Mouse (Mus musculus) myocyte (in vitro differentiated cells): ENCODE results near the gene Hba-a1.

ENCODE experiments used
- CEBPB ChIP-seq: IDR thresholded peaks from 2 replicates; pipeline ENCODE4 v1.6.1; 2011; ENCODE audit warnings: mild to moderate bottlenecking, moderate library complexity; ENCODE audit not compliant: poor library complexity, insufficient read depth, severe bottlenecking
- MAX ChIP-seq: IDR thresholded peaks from one replicate; pipeline ENCODE4 v1.6.1; 2011; ENCODE audit warnings: low read depth, mild to moderate bottlenecking, control low read depth
- MYOD1 ChIP-seq, 3 experiments: IDR thresholded peaks; one replicate each; pipeline ENCODE4 v1.6.1; 2011; ENCODE audit warnings: control low read depth in 2 of 3, low read depth in 2 of 3, mild to moderate bottlenecking in 2 of 3, moderate library complexity in 1 of 3; ENCODE audit not compliant: insufficient read length in 2 of 3, control insufficient read depth in 1 of 3
- POLR2A ChIP-seq: IDR thresholded peaks from one replicate; pipeline ENCODE4 v1.6.1; 2011; ENCODE audit warnings: low read depth, mild to moderate bottlenecking, control low read depth, moderate library complexity; ENCODE audit not compliant: insufficient read length
- POLR2AphosphoS2 ChIP-seq: IDR thresholded peaks from one replicate; pipeline ENCODE4 v1.6.1; 2011; ENCODE audit warnings: low read depth, control low read depth; ENCODE audit not compliant: insufficient read length
- TCF12 ChIP-seq: IDR thresholded peaks from one replicate; pipeline ENCODE4 v1.6.1; 2011; ENCODE audit warnings: mild to moderate bottlenecking, control low read depth; ENCODE audit not compliant: poor library complexity, insufficient read depth, severe bottlenecking
- USF1 ChIP-seq: IDR thresholded peaks from one replicate; pipeline ENCODE4 v1.6.1; 2011; ENCODE audit warnings: low read depth, mild to moderate bottlenecking, control low read depth, moderate library complexity

GRCm38 (mm10) chr11:32277736-32278457, 5.4 kb upstream of the Hba-a1 start:
- TF ChIP-seq POLR2A (no peak), POLR2AphosphoS2 (no peak), MYOD1 (IDR thresholded peaks at IDR 0.05; ENCODE audit: control insufficient read depth in 1 of 3, insufficient read length in 2 of 3, low read depth in 2 of 3) (no peak), USF1 (no peak), CEBPB (no peak), TCF12 (no peak), MAX (no peak)
